Mouse (Mus musculus) myocyte (in vitro differentiated cells): ENCODE data around the gene Sez6. TPM values are rescaled to one million over a fixed set of nuclear protein-coding genes. Genes with fewer than 3 reads are reported as not detected.

Experiments
- H3K27me3 ChIP-seq: one replicate; pipeline ENCODE4 v1.6.1; 2011; ENCODE audit not compliant: control insufficient read depth, insufficient read depth, insufficient read length
- H3K36me3 ChIP-seq: one replicate; pipeline ENCODE4 v1.6.1; 2011; ENCODE audit not compliant: control insufficient read depth, insufficient read depth
- H3K4me2 ChIP-seq: one replicate; pipeline ENCODE4 v1.6.1; 2011; ENCODE audit warnings: low read depth, control low read depth
- H3K4me3 ChIP-seq: one replicate; pipeline ENCODE4 v1.5.1; 2011; ENCODE audit warnings: mild to moderate bottlenecking, control low read depth, moderate library complexity
- H3K79me2 ChIP-seq: one replicate; pipeline ENCODE4 v1.6.1; 2011; ENCODE audit not compliant: control insufficient read depth, insufficient read depth
- H3ac ChIP-seq: one replicate; pipeline ENCODE4 v1.6.1; 2011; ENCODE audit not compliant: control insufficient read depth, insufficient read length
- CEBPB ChIP-seq: IDR thresholded peaks from 2 replicates; pipeline ENCODE4 v1.6.1; 2011; ENCODE audit warnings: mild to moderate bottlenecking, moderate library complexity; ENCODE audit not compliant: poor library complexity, insufficient read depth, severe bottlenecking
- E2F4 ChIP-seq: IDR thresholded peaks from one replicate; pipeline ENCODE4 v1.6.1; 2011; ENCODE audit warnings: mild to moderate bottlenecking, control low read depth, moderate library complexity; ENCODE audit not compliant: insufficient read depth
- MAX ChIP-seq: IDR thresholded peaks from one replicate; pipeline ENCODE4 v1.6.1; 2011; ENCODE audit warnings: low read depth, mild to moderate bottlenecking, control low read depth
- MYOD1 ChIP-seq, 3 experiments: IDR thresholded peaks; one replicate each; pipeline ENCODE4 v1.6.1; 2011; ENCODE audit warnings: control low read depth in 2 of 3, low read depth in 2 of 3, mild to moderate bottlenecking in 2 of 3, moderate library complexity in 1 of 3; ENCODE audit not compliant: insufficient read length in 2 of 3, control insufficient read depth in 1 of 3
- MYOG ChIP-seq, 3 experiments: IDR thresholded peaks; one replicate each; pipeline ENCODE4 v1.6.1; 2011; ENCODE audit warnings: control low read depth in 2 of 3, low read depth in 2 of 3, mild to moderate bottlenecking in 2 of 3; ENCODE audit not compliant: insufficient read length in 2 of 3, control insufficient read depth in 1 of 3, insufficient read depth in 1 of 3
- POLR2A ChIP-seq: IDR thresholded peaks from one replicate; pipeline ENCODE4 v1.6.1; 2011; ENCODE audit warnings: low read depth, mild to moderate bottlenecking, control low read depth, moderate library complexity; ENCODE audit not compliant: insufficient read length
- POLR2AphosphoS2 ChIP-seq: IDR thresholded peaks from one replicate; pipeline ENCODE4 v1.6.1; 2011; ENCODE audit warnings: low read depth, control low read depth; ENCODE audit not compliant: insufficient read length
- REST ChIP-seq: IDR thresholded peaks from one replicate; pipeline ENCODE4 v1.6.1; 2011; ENCODE audit warnings: mild to moderate bottlenecking, control low read depth, moderate library complexity; ENCODE audit not compliant: insufficient read depth, insufficient read length
- SRF ChIP-seq: IDR thresholded peaks from one replicate; pipeline ENCODE4 v1.6.1; 2011; ENCODE audit warnings: low read depth; ENCODE audit not compliant: control insufficient read depth, insufficient read length
- TCF12 ChIP-seq: IDR thresholded peaks from one replicate; pipeline ENCODE4 v1.6.1; 2011; ENCODE audit warnings: mild to moderate bottlenecking, control low read depth; ENCODE audit not compliant: poor library complexity, insufficient read depth, severe bottlenecking
- TCF3 ChIP-seq: IDR thresholded peaks from one replicate; pipeline ENCODE4 v1.6.1; 2011; ENCODE audit warnings: low read depth, control low read depth; ENCODE audit not compliant: insufficient read length
- USF1 ChIP-seq: IDR thresholded peaks from one replicate; pipeline ENCODE4 v1.6.1; 2011; ENCODE audit warnings: low read depth, mild to moderate bottlenecking, control low read depth, moderate library complexity
- polyA plus RNA-seq: library from polyadenylated mRNA; unstranded; fragments of >200 nt; fragmentation: generic; extraction: Trizol; gene quantifications from one replicate; pipeline ENCODE4 v1.2.1, GENCODE M21; 2012; ENCODE audit warnings: missing spikeins

Sez6 gene
- polyA plus RNA-seq, 1 experiment: not detected

DNA sequence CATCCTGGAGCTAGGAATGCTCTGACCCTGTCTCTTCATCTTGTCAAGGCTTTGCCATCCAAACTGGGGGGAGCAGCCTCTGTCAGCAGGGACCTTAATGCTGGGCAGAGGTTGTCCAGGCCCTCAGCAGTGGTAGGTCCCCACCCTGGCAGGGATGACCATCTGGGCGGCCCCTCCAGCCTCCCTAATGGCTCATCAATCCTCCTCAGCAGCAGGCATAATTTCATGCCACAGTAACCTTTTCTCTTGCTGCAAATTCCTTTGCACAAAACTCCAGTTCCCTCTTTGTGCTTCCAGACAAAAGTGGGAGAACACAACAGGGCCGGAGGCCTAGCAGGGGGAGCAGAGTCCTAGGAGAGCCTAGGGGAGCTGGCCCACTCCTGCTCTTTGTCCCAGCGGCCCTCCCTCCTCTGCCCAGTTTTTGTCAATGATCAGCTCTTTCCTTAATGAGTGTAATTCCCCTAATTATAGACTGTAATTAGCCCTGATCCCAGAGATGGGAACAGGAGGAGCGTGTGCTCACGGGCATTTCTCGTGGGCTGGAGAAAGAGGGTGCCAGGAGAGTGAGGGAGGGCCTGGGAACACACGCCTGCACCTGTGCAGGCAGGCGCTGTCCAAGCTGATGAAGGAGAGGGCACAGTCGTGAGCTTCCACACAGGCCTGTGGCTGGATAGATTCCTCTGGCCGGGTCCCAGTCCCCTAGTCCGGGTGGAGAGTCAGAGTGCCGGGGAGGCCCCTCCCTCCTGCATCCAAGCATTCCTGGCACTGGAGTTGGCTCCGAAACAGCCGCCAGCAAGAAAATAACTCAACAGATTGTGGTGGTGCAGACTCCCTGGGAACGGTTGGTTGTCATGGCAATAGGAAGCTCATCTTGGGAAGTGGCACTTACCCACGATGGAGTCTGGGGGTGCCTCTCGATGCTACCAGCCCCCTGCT lies 34.8 kb downstream of the Sez6 start:
- TF ChIP-seq MYOG (IDR thresholded peaks at IDR 0.05; ENCODE audit: control insufficient read depth in 1 of 3, insufficient read depth in 1 of 3, insufficient read length in 2 of 3, low read depth in 2 of 3) (peak in 1 of 3 experiments; percentile 37), MYOD1 (IDR thresholded peaks at IDR 0.05; ENCODE audit: control insufficient read depth in 1 of 3, insufficient read length in 2 of 3, low read depth in 2 of 3) (peak in 1 of 3 experiments; percentile 59), REST (peak; percentile 29), CEBPB (no peak)

DNA sequence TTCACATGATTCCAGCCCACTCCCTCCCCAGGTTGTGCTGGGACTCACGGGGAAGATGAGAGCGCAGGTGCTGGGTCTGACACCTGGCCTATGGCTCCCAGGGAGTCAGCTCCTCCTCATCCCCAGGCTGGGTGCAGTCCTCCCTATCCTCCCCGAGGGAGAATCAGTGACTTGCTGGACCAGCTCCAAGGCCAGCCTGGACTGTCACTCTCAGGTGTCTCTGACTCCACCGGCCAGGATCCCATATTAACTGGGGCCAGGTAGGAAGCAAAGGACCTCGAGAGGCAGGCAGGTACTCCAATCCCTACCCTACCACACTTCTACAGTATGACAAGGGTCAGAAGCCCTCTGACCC lies 35.4 kb downstream of the Sez6 start:
- no peaks in the 10 kb centered on the region for H3K36me3 ChIP-seq
- peaks cover 36% of the 10 kb centered on the region for H3K27me3 ChIP-seq
- no peaks in the 10 kb centered on the region for H3K79me2 ChIP-seq
- H3ac ChIP-seq: no peak overlapping the region
- no peak overlapping the region for H3K4me3 ChIP-seq
- TF ChIP-seq TCF3: no peak
- no peak for TF ChIP-seq MYOD1 (IDR thresholded peaks at IDR 0.05; ENCODE audit: control insufficient read depth in 1 of 3, insufficient read length in 2 of 3, low read depth in 2 of 3)
- TF ChIP-seq USF1: no peak
- TF ChIP-seq SRF: no peak
- no peak for TF ChIP-seq TCF12
- H3K4me2 ChIP-seq: no peak overlapping the region

More for the DNA sequence above, 34.8 kb downstream of the Sez6 start:
- no peak overlapping the region for H3K4me2 ChIP-seq
- H3K27me3 ChIP-seq: peaks cover 33% of the 10 kb centered on the region
- no peak overlapping the region for H3ac ChIP-seq
- no peaks in the 10 kb centered on the region for H3K36me3 ChIP-seq
- no peaks in the 10 kb centered on the region for H3K79me2 ChIP-seq
- no peak overlapping the region for H3K4me3 ChIP-seq

- Histone ChIP-seq H3K79me2 (no peaks in the 10 kb centered on the region), H3ac (no peak overlapping the region), H3K36me3 (no peaks in the 10 kb centered on the region), H3K27me3 (peaks cover 41% of the 10 kb centered on the region), H3K4me2 (no peak overlapping the region), H3K4me3 (no peak overlapping the region)
- TF ChIP-seq TCF12 (no peak), TCF3 (no peak), CEBPB (no peak), POLR2AphosphoS2 (no peak), USF1 (no peak), POLR2A (no peak), REST (no peak), MYOG (IDR thresholded peaks at IDR 0.05; ENCODE audit: control insufficient read depth in 1 of 3, insufficient read depth in 1 of 3, insufficient read length in 2 of 3, low read depth in 2 of 3) (no peak), E2F4 (no peak), SRF (no peak), MYOD1 (IDR thresholded peaks at IDR 0.05; ENCODE audit: control insufficient read depth in 1 of 3, insufficient read length in 2 of 3, low read depth in 2 of 3) (no peak), MAX (no peak)
Observed at GRCm38 (mm10) chr11:77967114-77967513, 36.5 kb downstream of the Sez6 start.

- no peak overlapping the region for H3K4me2 ChIP-seq
- H3K4me3 ChIP-seq: no peak overlapping the region
- H3K27me3 ChIP-seq: peaks cover 46% of the 10 kb centered on the region
- H3K79me2 ChIP-seq: no peaks in the 10 kb centered on the region
- no peak overlapping the region for H3ac ChIP-seq
- H3K36me3 ChIP-seq: no peaks in the 10 kb centered on the region
- TF ChIP-seq CEBPB: no peak
- no peak for TF ChIP-seq TCF12
- no peak for TF ChIP-seq MYOD1 (IDR thresholded peaks at IDR 0.05; ENCODE audit: control insufficient read depth in 1 of 3, insufficient read length in 2 of 3, low read depth in 2 of 3)
- no peak for TF ChIP-seq REST
- TF ChIP-seq E2F4: no peak
Observed at GRCm38 (mm10) chr11:77968786-77969185, 38.2 kb downstream of the Sez6 start.

- Histone ChIP-seq H3K4me3 (no peak overlapping the region), H3K4me2 (no peak overlapping the region), H3K36me3 (no peaks in the 10 kb centered on the region), H3K27me3 (peaks cover 61% of the 10 kb centered on the region), H3K79me2 (no peaks in the 10 kb centered on the region), H3ac (no peak overlapping the region)
- TF ChIP-seq TCF12 (no peak), CEBPB (no peak), POLR2A (no peak), MYOD1 (IDR thresholded peaks at IDR 0.05; ENCODE audit: control insufficient read depth in 1 of 3, insufficient read length in 2 of 3, low read depth in 2 of 3) (no peak), MYOG (IDR thresholded peaks at IDR 0.05; ENCODE audit: control insufficient read depth in 1 of 3, insufficient read depth in 1 of 3, insufficient read length in 2 of 3, low read depth in 2 of 3) (no peak), E2F4 (no peak), SRF (no peak)
Observed at GRCm38 (mm10) chr11:77970718-77971117, 40.1 kb downstream of the Sez6 start.
